Mouse (Mus musculus): ENCODE measurements around the gene Ralb. TPM values are rescaled to one million over a fixed set of nuclear protein-coding genes. Genes with fewer than 3 reads are reported as not detected.

The Ralb gene
- polyA plus RNA-seq, 1 experiment from 2014 or later = 151 TPM

DNA sequence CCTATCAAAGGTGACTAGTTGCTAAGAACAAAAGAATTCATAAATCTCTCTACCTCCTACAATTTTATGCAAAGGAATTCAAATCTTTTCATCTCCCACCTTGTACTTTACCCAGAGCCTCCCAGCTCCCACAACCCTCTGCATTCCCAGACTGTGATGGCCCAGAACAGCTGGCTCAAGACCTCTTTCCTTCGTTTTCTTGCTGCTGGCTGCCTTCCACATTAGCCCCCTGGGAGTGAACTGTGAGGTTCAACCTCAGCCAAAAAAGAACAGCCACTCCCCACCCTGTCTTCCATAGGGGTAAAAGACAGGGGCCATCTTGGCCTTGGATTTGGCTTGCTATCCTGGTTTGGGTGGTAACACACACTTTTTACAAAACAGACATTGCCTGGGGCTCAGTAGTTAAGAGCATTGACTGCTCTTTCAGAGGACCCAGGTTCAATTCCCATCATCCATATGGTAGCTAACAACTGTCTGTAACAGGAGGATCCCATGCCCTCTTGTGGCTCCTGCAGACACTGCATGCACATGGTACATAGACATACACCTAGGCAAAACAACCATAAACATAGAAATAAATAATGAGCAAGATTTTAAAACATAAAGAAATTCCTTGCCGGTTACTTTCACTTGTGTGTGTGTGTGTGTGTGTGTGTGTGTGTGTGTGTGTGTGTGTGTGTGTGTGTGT is 10.4 kb downstream of the Ralb start:
- Histone ChIP-seq H3K4me3 (ENCODE audit: low read depth, low read length) (no peak overlapping the region), H3K27me3 (replicated peaks; ENCODE audit: insufficient read depth, low read length) (no peaks in the 10 kb centered on the region), H3K36me3 (ENCODE audit: insufficient read depth, low read length) (no peaks in the 10 kb centered on the region), H3K27ac (ENCODE audit: low read length) (0 out of 2 replicates have a peak overlapping the region, but pooled peaks have one; percentile 9), H3K9ac (replicated peaks; ENCODE audit: low read depth) (no peak overlapping the region), H3K9me3 (ENCODE audit: low read length) (no peaks in the 10 kb centered on the region), H3K4me1 (ENCODE audit: insufficient read depth, low read depth, low read length) (peaks cover 26% of the 10 kb centered on the region), H3K4me2 (replicated peaks; ENCODE audit: low read depth, low read length) (no peak overlapping the region)
- no peak for DNase-seq (ENCODE audit: low spot score)
- WGBS = 60% methylated on average over 2 of the region's 2 CpGs
- ATAC-seq = no peak
- peak; percentile 57 for TF ChIP-seq CTCF (IDR thresholded peaks at IDR 0.05)
- TF ChIP-seq EP300 (IDR thresholded peaks at IDR 0.05) = no peak

DNA sequence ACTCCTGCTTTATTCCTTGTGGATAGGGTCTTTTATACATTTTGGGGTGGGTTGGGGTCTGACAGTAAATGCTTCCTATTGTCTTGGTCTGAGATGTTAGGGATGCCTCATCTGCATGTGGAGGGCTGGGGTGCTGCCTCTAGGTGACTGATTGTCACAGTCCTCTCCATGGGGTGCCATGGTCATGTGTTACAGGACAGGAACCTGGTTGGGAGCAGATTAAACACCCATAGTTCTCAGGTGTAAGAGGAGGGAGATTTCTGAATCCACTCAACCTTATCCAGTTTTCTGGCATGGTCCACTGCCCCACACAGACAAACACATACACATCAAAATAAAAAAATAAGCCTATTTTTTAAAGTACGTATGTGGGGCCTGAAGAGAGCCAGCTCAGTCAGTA is 12.1 kb downstream of the Ralb start:
- ATAC-seq (no peak), DNase-seq (ENCODE audit: low spot score) (no peak)
- Histone ChIP-seq H3K27ac (ENCODE audit: low read length) (peak overlapping the region; percentile 52), H3K4me1 (ENCODE audit: insufficient read depth, low read depth, low read length) (peaks cover 19% of the 10 kb centered on the region), H3K4me2 (replicated peaks; ENCODE audit: low read depth, low read length) (peak overlapping the region; percentile 38), H3K36me3 (ENCODE audit: insufficient read depth, low read length) (no peaks in the 10 kb centered on the region), H3K9me3 (ENCODE audit: low read length) (no peaks in the 10 kb centered on the region), H3K27me3 (replicated peaks; ENCODE audit: insufficient read depth, low read length) (no peaks in the 10 kb centered on the region), H3K4me3 (ENCODE audit: low read depth, low read length) (no peak overlapping the region), H3K9ac (replicated peaks; ENCODE audit: low read depth) (no peak overlapping the region)
- WGBS = 45% methylated on average over 1 of the region's 1 CpGs
- TF ChIP-seq EP300 (IDR thresholded peaks at IDR 0.05) (no peak), CTCF (IDR thresholded peaks at IDR 0.05) (no peak)

DNA sequence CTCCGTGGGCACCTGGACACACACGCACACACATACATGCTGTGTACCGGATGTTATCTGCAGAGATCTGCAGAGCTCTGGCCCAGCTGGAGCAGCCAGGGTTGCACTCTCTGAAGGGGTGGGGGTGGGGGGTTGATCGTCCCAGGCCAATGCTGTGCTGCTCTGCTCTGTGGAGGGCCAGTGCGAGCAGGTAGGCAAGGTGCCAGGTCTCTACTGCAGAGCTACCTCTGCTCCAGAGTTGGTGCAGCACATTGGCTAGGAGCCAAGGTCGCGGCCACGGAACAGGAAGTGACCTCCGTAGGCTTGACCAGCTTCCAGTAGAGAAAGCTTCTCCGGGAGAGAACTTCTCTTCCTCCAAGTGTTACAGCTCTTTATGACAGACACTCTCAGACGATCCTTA is 12.5 kb downstream of the Ralb start:
- DNase-seq (ENCODE audit: low spot score) = peak; percentile 85
- Histone ChIP-seq H3K9ac (replicated peaks; ENCODE audit: low read depth) (no peak overlapping the region), H3K27me3 (replicated peaks; ENCODE audit: insufficient read depth, low read length) (no peaks in the 10 kb centered on the region), H3K36me3 (ENCODE audit: insufficient read depth, low read length) (no peaks in the 10 kb centered on the region), H3K9me3 (ENCODE audit: low read length) (no peaks in the 10 kb centered on the region), H3K4me3 (ENCODE audit: low read depth, low read length) (no peak overlapping the region), H3K4me2 (replicated peaks; ENCODE audit: low read depth, low read length) (peak overlapping the region; percentile 38), H3K27ac (ENCODE audit: low read length) (peak overlapping the region; percentile 52), H3K4me1 (ENCODE audit: insufficient read depth, low read depth, low read length) (peaks cover 17% of the 10 kb centered on the region)
- peak; percentile 77 for ATAC-seq
- WGBS = 5% methylated on average over 11 of the region's 11 CpGs
- no peak for TF ChIP-seq CTCF (IDR thresholded peaks at IDR 0.05)
- TF ChIP-seq EP300 (IDR thresholded peaks at IDR 0.05) = no peak

DNA sequence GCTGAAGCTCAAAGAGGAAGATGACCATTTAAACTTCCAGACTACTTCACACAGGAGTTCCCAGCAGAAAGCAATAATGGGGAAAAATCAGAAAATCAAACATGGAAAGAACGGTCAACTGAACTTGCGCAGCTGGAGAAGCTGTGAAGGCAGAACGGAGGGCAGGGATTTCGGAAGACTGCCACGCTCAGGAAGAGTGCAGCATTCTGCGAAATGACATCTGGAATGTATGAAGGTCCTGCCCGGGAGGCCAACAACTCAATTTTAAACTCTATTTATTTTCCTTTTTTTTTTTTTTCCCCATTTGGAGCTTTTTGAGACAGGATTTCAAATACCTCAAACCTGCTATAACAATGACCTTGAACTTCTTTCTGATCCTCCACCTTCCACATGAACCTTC is 13.8 kb downstream of the Ralb start:
- Histone ChIP-seq H3K9ac (replicated peaks; ENCODE audit: low read depth) (no peak overlapping the region), H3K4me3 (ENCODE audit: low read depth, low read length) (no peak overlapping the region), H3K27me3 (replicated peaks; ENCODE audit: insufficient read depth, low read length) (no peaks in the 10 kb centered on the region), H3K36me3 (ENCODE audit: insufficient read depth, low read length) (no peaks in the 10 kb centered on the region), H3K4me2 (replicated peaks; ENCODE audit: low read depth, low read length) (no peak overlapping the region), H3K9me3 (ENCODE audit: low read length) (no peaks in the 10 kb centered on the region), H3K27ac (ENCODE audit: low read length) (no peak overlapping the region), H3K4me1 (ENCODE audit: insufficient read depth, low read depth, low read length) (peaks cover 17% of the 10 kb centered on the region)
- DNase-seq (ENCODE audit: low spot score) (no peak), ATAC-seq (no peak)
- TF ChIP-seq EP300 (IDR thresholded peaks at IDR 0.05) (no peak), CTCF (IDR thresholded peaks at IDR 0.05) (no peak)
- 69% methylated on average over 7 of the region's 7 CpGs for WGBS

DNA sequence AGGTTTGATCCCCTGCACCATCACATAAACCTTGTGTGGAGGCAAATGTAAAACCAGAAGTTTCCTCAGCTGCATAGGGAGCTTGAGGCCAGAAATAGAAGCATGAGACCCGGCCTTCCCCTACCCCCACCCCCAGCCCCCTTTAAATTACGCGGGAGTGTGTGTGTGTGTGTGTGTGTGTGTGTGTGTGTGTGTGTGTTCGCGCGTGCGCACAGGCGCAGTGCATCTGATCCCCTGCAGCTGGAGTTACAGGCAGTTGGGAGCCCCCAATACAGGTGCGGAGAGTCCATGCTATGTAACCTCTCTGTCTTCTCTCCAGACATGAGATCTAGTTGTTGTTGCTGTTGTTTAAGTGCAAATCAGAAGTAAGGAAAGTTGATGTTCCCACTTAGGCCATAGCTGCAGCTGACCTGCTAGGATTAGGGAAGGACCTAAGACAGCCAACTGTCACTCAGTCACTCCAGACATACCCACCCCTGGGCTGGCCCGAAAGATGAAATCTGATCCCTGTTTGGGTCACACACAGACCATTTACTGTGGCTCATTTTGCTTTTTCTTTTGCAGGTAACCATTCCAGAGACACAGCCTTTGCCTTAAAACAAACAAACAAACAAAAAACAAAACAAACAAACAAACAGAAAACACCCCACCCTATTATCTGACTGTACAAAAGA is 16.5 kb downstream of the Ralb start:
- Histone ChIP-seq H3K27ac (ENCODE audit: low read length) (no peak overlapping the region), H3K36me3 (ENCODE audit: insufficient read depth, low read length) (no peaks in the 10 kb centered on the region), H3K9ac (replicated peaks; ENCODE audit: low read depth) (no peak overlapping the region), H3K9me3 (ENCODE audit: low read length) (no peaks in the 10 kb centered on the region), H3K4me3 (ENCODE audit: low read depth, low read length) (no peak overlapping the region), H3K4me1 (ENCODE audit: insufficient read depth, low read depth, low read length) (peaks cover 17% of the 10 kb centered on the region), H3K27me3 (replicated peaks; ENCODE audit: insufficient read depth, low read length) (no peaks in the 10 kb centered on the region), H3K4me2 (replicated peaks; ENCODE audit: low read depth, low read length) (no peak overlapping the region)
- ATAC-seq (no peak), DNase-seq (ENCODE audit: low spot score) (no peak)
- TF ChIP-seq EP300 (IDR thresholded peaks at IDR 0.05) = no peak
- TF ChIP-seq CTCF (IDR thresholded peaks at IDR 0.05) = no peak
- 38% methylated on average over 6 of the region's 10 CpGs for WGBS

DNA sequence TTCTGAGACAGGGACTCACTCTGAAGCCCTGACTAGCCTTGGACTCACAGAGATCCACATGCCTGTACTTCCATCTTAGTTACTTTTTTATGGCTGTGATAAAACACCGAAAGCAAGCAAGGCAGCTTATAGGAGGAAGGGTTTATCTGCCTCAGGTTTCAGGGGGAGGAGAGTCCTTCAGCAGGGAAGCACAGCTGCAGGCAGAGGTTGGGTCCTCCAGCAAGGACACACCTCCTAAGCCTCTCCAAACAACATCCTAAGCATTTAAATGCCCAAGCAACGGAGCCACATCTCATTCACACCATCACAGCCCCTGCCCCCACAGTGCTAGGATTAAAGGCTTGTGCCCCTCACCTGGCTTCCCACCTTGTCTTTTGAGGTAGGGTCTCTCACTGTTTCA is 18.8 kb downstream of the Ralb start:
- Histone ChIP-seq H3K9me3 (ENCODE audit: low read length) (no peaks in the 10 kb centered on the region), H3K27ac (ENCODE audit: low read length) (no peak overlapping the region), H3K9ac (replicated peaks; ENCODE audit: low read depth) (no peak overlapping the region), H3K4me1 (ENCODE audit: insufficient read depth, low read depth, low read length) (0 out of 2 replicates have a peak, but pooled peaks cover under 1% of the 10 kb centered on the region), H3K27me3 (replicated peaks; ENCODE audit: insufficient read depth, low read length) (no peaks in the 10 kb centered on the region), H3K4me2 (replicated peaks; ENCODE audit: low read depth, low read length) (no peak overlapping the region), H3K36me3 (ENCODE audit: insufficient read depth, low read length) (0 out of 2 replicates have a peak, but pooled peaks cover 3% of the 10 kb centered on the region), H3K4me3 (ENCODE audit: low read depth, low read length) (no peak overlapping the region)
- TF ChIP-seq EP300 (IDR thresholded peaks at IDR 0.05) = no peak
- ATAC-seq (no peak), DNase-seq (ENCODE audit: low spot score) (no peak)
- 33% methylated on average over 2 of the region's 2 CpGs for WGBS
